Mouse (Mus musculus) neural tube, embryonic 13.5 days (tissue): ENCODE results near the gene Gpnmb. TPM values are rescaled to one million over a fixed set of nuclear protein-coding genes. Genes with fewer than 3 reads are reported as not detected.

Experiments
- ATAC-seq: fragments of 200-750 bp; cut with Nextera tagmentation; 2 replicates; pipeline ENCODE4 v1.8.0; 2017; ENCODE audit warnings: low read depth, mild to moderate bottlenecking, moderate TSS enrichment, moderate library complexity
- H3K27ac ChIP-seq: fragments of 300-500 bp; sonication (generic); replicated peaks from 2 replicates; pipeline ENCODE4 v1.5.1; 2015; ENCODE audit warnings: moderate library complexity, mild to moderate bottlenecking, inconsistent platforms
- H3K27me3 ChIP-seq: fragments of 300-500 bp; sonication (generic); 2 replicates; pipeline ENCODE4 v1.6.1; 2015; ENCODE audit warnings: mild to moderate bottlenecking, inconsistent platforms
- H3K36me3 ChIP-seq: fragments of 300-500 bp; sonication (generic); 2 replicates; pipeline ENCODE4 v1.6.1; 2015; ENCODE audit warnings: mild to moderate bottlenecking, inconsistent platforms
- H3K4me1 ChIP-seq: fragments of 300-500 bp; sonication (generic); replicated peaks from 2 replicates; pipeline ENCODE4 v1.6.1; 2015; ENCODE audit warnings: inconsistent platforms
- H3K4me2 ChIP-seq: fragments of 300-500 bp; sonication (generic); 2 replicates; pipeline ENCODE4 v1.6.1; 2015; ENCODE audit warnings: inconsistent platforms, mild to moderate bottlenecking, moderate library complexity
- H3K4me3 ChIP-seq: fragments of 300-500 bp; sonication (generic); 2 replicates; pipeline ENCODE4 v1.5.1; 2015; ENCODE audit warnings: mild to moderate bottlenecking, inconsistent platforms
- H3K9ac ChIP-seq: fragments of 300-500 bp; sonication (generic); 2 replicates; pipeline ENCODE4 v1.6.1; 2015; ENCODE audit warnings: moderate library complexity, mild to moderate bottlenecking, inconsistent platforms
- H3K9me3 ChIP-seq: fragments of 300-500 bp; sonication (generic); 2 replicates; pipeline ENCODE4 v1.6.1; 2016; ENCODE audit warnings: inconsistent platforms
- WGBS: fragments of 180-500 bp; shearing (Covaris S2); methylation state at CpG from one replicate; pipeline ENCODE4 v1.1.7; 2015; 5-methylcytosine and 5-hydroxymethylcytosine counted together
- polyA plus RNA-seq: library from polyadenylated mRNA; unstranded; fragments of >200 nt; fragmentation: Nextera tagmentation; extraction: Ambion mirVana; gene quantifications from 2 replicates; pipeline ENCODE4 v1.2.1, GENCODE M21; 2015

Gene Gpnmb
- polyA plus RNA-seq = 0.31 and 0.74 TPM in 2 replicates

DNA sequence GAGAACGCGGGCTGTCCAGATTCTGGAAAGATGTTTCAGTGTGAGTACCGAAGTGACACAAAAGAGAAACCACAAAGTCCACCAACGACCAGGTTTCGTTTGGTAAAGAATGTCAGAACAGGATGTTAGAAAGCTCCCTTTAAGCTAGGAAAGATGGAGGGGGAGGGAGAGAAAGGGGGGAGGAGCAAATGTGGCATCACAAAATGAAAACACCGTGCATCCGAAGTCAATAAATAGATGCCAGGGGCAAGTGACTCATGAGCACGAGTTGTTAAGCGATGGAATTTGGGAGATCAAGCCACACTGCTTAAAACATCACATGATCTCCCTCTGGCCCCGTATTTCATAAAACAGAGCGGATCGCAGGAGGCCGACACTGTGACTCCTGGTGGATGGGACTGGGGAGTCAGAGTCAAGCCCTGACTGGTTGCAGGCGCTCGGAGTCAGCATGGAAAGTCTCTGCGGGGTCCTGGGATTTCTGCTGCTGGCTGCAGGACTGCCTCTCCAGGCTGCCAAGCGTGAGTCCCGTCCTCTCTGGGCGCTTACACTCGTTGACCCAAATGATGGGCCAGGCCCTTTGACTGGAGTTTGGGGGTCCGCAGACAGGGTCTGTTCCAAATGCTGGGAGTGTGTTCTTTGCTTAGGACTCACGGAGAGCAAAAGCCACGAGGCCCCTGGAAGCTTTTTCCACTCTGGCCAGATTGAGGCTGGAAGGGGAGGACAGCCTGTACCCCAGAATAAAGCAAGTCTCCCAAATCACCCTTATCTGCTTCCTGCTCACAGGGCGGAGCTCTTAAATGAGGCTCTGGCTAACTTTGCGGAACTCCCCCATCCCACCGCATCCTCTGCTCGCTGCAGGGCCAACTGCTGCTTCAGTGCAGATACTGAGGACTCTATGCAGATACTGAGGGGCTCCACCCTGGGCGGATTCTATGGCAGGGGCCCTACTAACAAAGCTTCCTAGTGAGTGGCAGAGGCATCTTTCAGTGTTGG is at the start of gene Gpnmb:
Gene Gpnmb, plus strand, starts transcription at position 272 of the 993 bp plus-strand sequence.
- Histone ChIP-seq H3K4me2 (peak within 1 kb of the TSS; percentile 23; the same call in 1 of the 2 replicates), H3K27me3 (peaks cover 13% of the 10 kb centered on the region), H3K27ac (no peak within 1 kb of the TSS), H3K4me1 (0 out of 2 replicates have a peak, but pooled peaks cover 4% of the 10 kb centered on the region), H3K9me3 (no peaks in the 10 kb centered on the region), H3K9ac (no peak within 1 kb of the TSS), H3K4me3 (no peak within 1 kb of the TSS), H3K36me3 (no peaks in the 10 kb centered on the region)
- ATAC-seq = no peak
- 49% methylated on average over 28 of the region's 28 CpGs for WGBS

- Histone ChIP-seq H3K9ac (no peak overlapping the region), H3K4me1 (no peaks in the 10 kb centered on the region), H3K9me3 (no peaks in the 10 kb centered on the region), H3K27ac (no peak overlapping the region), H3K4me2 (no peak overlapping the region), H3K27me3 (no peaks in the 10 kb centered on the region), H3K4me3 (no peak overlapping the region), H3K36me3 (no peaks in the 10 kb centered on the region)
- WGBS = 92% methylated on average over 5 of the region's 5 CpGs
- ATAC-seq = no peak
Measured at GRCm38 (mm10) chr6:48989971-48990370, 46.4 kb upstream of the Gpnmb start.

DNA sequence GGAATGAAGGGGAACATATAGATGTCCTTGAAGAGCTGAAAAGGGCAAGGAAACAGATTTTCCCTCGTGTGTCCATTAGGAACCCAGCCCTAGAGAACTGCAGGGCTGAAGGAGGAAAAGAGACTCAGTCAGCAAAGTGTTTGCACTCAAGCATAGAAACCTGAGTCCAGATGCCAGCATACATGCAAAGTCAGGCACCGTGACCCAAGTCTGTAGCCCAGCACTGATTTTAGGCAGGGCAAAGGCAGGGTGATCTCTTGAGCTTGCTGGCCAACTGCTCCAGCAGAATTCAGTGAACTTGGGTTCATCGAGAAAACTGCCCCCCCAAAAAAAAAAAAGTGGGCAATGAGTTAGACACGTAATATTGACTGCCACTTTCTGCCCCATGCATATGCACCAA is 44.4 kb upstream of the Gpnmb start:
- no peak for ATAC-seq
- H3K36me3 ChIP-seq = no peaks in the 10 kb centered on the region
- H3K4me1 ChIP-seq = no peaks in the 10 kb centered on the region
- H3K4me3 ChIP-seq = no peak overlapping the region
- no peak overlapping the region for H3K4me2 ChIP-seq
- H3K27me3 ChIP-seq = no peaks in the 10 kb centered on the region
- WGBS = 68% methylated on average over 4 of the region's 4 CpGs
- no peak overlapping the region for H3K9ac ChIP-seq
- H3K9me3 ChIP-seq = no peaks in the 10 kb centered on the region
- no peak overlapping the region for H3K27ac ChIP-seq

GRCm38 (mm10) chr6:48998186-48998585 is 38.2 kb upstream of the Gpnmb start:
- no peak for ATAC-seq

GRCm38 (mm10) chr6:48998796-48999195 is 37.5 kb upstream of the Gpnmb start:
- 87% methylated on average over 4 of the region's 4 CpGs for WGBS

More at GRCm38 (mm10) chr6:48998186-48998585, 38.2 kb upstream of the Gpnmb start:
- no peaks in the 10 kb centered on the region for H3K9me3 ChIP-seq
- no peak overlapping the region for H3K4me2 ChIP-seq
- no peaks in the 10 kb centered on the region for H3K4me1 ChIP-seq
- no peak overlapping the region for H3K9ac ChIP-seq
- WGBS = 64% methylated on average over 6 of the region's 6 CpGs
- no peak overlapping the region for H3K4me3 ChIP-seq
- no peaks in the 10 kb centered on the region for H3K27me3 ChIP-seq
- no peak overlapping the region for H3K27ac ChIP-seq
- H3K36me3 ChIP-seq = no peaks in the 10 kb centered on the region

DNA sequence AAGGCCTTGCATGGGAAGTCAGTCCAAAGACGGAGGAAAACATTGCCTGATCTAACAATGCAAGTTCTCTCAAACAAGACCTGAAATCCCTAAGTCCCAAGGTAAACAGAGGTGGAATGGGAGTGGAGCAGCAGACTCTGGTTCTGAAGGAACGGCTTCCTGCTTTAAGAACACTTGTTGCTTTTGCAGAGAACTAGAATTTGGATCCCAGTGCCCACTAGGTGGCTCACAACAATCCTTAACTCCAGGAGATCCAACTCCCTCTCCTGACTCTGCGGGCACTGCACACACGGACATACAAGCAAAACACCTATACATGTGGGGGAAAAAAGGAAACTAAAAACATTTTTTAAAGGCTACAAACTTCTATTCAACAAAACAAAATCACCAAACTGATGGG is 33.0 kb upstream of the Gpnmb start:
- no peaks in the 10 kb centered on the region for H3K36me3 ChIP-seq
- ATAC-seq = no peak
- H3K9me3 ChIP-seq = no peaks in the 10 kb centered on the region
- H3K27ac ChIP-seq = no peak overlapping the region
- peaks cover 3% of the 10 kb centered on the region for H3K4me1 ChIP-seq
- WGBS = 57% methylated on average over 4 of the region's 4 CpGs
- H3K4me2 ChIP-seq = no peak overlapping the region
- no peak overlapping the region for H3K4me3 ChIP-seq
- H3K9ac ChIP-seq = no peak overlapping the region
- no peaks in the 10 kb centered on the region for H3K27me3 ChIP-seq

More at GRCm38 (mm10) chr6:48998796-48999195, 37.5 kb upstream of the Gpnmb start:
- no peaks in the 10 kb centered on the region for H3K4me1 ChIP-seq
- no peak overlapping the region for H3K4me2 ChIP-seq
- no peaks in the 10 kb centered on the region for H3K27me3 ChIP-seq
- no peaks in the 10 kb centered on the region for H3K9me3 ChIP-seq
- H3K27ac ChIP-seq = no peak overlapping the region
- H3K36me3 ChIP-seq = no peaks in the 10 kb centered on the region
- no peak overlapping the region for H3K4me3 ChIP-seq
- ATAC-seq = no peak
- no peak overlapping the region for H3K9ac ChIP-seq

DNA sequence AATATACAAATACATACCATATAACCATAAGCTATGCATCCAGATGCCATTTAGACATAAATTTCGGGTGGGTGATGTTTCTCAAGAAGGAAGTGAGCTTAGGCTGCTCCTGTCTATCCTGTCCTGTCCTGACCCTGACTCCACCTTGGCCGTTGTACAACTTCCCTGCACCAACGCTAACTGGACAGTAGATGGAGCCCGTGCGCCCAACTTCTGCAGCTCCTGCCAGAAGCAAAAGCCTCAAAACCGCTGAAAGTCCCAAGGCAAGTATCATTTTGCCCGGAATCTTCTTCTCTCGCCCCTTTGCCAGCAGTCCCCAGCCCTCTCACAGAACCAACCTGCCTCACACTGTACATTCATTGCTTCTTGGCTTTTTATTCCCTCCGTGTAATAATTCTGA is 28.4 kb upstream of the Gpnmb start:
- no peaks in the 10 kb centered on the region for H3K9me3 ChIP-seq
- 1% methylated on average over 9 of the region's 9 CpGs for WGBS
- H3K4me3 ChIP-seq = peak overlapping the region; percentile 27
- 0 out of 2 replicates have a peak, but pooled peaks cover 3% of the 10 kb centered on the region for H3K27me3 ChIP-seq
- peaks cover 11% of the 10 kb centered on the region for H3K4me1 ChIP-seq
- peak overlapping the region; percentile 22; the same call in 1 of the 2 replicates for H3K9ac ChIP-seq
- no peak overlapping the region for H3K27ac ChIP-seq
- H3K36me3 ChIP-seq = no peaks in the 10 kb centered on the region
- peak overlapping the region; percentile 51 for H3K4me2 ChIP-seq
- ATAC-seq = no peak; the same call in 1 of the 2 replicates

GRCm38 (mm10) chr6:49008420-49009160 is 27.8 kb upstream of the Gpnmb start:
- WGBS = 26% methylated on average over 13 of the region's 13 CpGs
- no peak overlapping the region for H3K27ac ChIP-seq
- ATAC-seq = peak; percentile 50
- H3K9ac ChIP-seq = peak overlapping the region; percentile 22; the same call in 1 of the 2 replicates
- no peaks in the 10 kb centered on the region for H3K9me3 ChIP-seq
- no peaks in the 10 kb centered on the region for H3K36me3 ChIP-seq
- 0 out of 2 replicates have a peak, but pooled peaks cover 3% of the 10 kb centered on the region for H3K27me3 ChIP-seq
- peak overlapping the region; percentile 27 for H3K4me3 ChIP-seq
- peaks cover 11% of the 10 kb centered on the region for H3K4me1 ChIP-seq
- H3K4me2 ChIP-seq = peak overlapping the region; percentile 51

DNA sequence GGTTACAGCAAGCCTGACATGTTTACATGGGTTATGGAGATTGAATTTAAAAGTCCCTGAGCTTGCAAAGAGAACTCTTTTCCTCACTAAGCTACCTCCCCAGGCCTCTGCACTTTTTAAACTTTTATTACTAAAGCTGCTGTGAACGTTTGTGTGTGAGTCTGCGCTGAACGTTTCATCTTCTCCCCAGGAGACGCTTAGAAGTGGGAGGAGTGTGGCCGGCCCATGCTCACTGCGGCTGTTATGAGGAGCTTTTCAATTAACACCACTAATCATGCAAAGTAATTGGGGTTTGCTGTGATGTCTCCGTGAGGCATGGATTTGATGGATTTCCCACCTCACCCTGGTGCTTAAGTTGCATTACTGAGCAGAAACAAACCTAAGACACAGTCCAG is 27.2 kb upstream of the Gpnmb start:
- WGBS = 27% methylated on average over 7 of the region's 7 CpGs
- no peaks in the 10 kb centered on the region for H3K36me3 ChIP-seq
- H3K9me3 ChIP-seq = no peaks in the 10 kb centered on the region
- 0 out of 2 replicates have a peak, but pooled peaks cover 3% of the 10 kb centered on the region for H3K27me3 ChIP-seq
- H3K9ac ChIP-seq = no peak overlapping the region
- ATAC-seq = peak; percentile 47; the same call in 1 of the 2 replicates
- no peak overlapping the region for H3K4me3 ChIP-seq
- peaks cover 11% of the 10 kb centered on the region for H3K4me1 ChIP-seq
- H3K4me2 ChIP-seq = peak overlapping the region; percentile 51
- no peak overlapping the region for H3K27ac ChIP-seq

- no peak overlapping the region for H3K27ac ChIP-seq
- 100% methylated on average over 1 of the region's 1 CpGs for WGBS
- ATAC-seq = no peak
- no peak overlapping the region for H3K4me3 ChIP-seq
- H3K9me3 ChIP-seq = no peaks in the 10 kb centered on the region
- H3K9ac ChIP-seq = no peak overlapping the region
- peaks cover 11% of the 10 kb centered on the region for H3K4me1 ChIP-seq
- H3K4me2 ChIP-seq = no peak overlapping the region
- no peaks in the 10 kb centered on the region for H3K36me3 ChIP-seq
- H3K27me3 ChIP-seq = 0 out of 2 replicates have a peak, but pooled peaks cover 3% of the 10 kb centered on the region
Measured at GRCm38 (mm10) chr6:49009665-49010064, 26.7 kb upstream of the Gpnmb start.

- WGBS = 84% methylated on average over 5 of the region's 5 CpGs
- Histone ChIP-seq H3K9me3 (no peaks in the 10 kb centered on the region), H3K27ac (no peak overlapping the region), H3K9ac (no peak overlapping the region), H3K27me3 (0 out of 2 replicates have a peak, but pooled peaks cover 3% of the 10 kb centered on the region), H3K36me3 (no peaks in the 10 kb centered on the region), H3K4me2 (no peak overlapping the region), H3K4me3 (no peak overlapping the region), H3K4me1 (peaks cover 11% of the 10 kb centered on the region)
- ATAC-seq = no peak
Measured at GRCm38 (mm10) chr6:49011191-49011590, 25.2 kb upstream of the Gpnmb start.

- Histone ChIP-seq H3K27me3 (0 out of 2 replicates have a peak, but pooled peaks cover 3% of the 10 kb centered on the region), H3K9me3 (no peaks in the 10 kb centered on the region), H3K4me2 (no peak overlapping the region), H3K9ac (no peak overlapping the region), H3K4me3 (no peak overlapping the region), H3K4me1 (peaks cover 11% of the 10 kb centered on the region), H3K36me3 (no peaks in the 10 kb centered on the region), H3K27ac (no peak overlapping the region)
- 82% methylated on average over 4 of the region's 4 CpGs for WGBS
- ATAC-seq = no peak
Measured at GRCm38 (mm10) chr6:49013023-49013422, 23.3 kb upstream of the Gpnmb start.
